Mouse (Mus musculus) Muller cell, postnatal 12 days (primary cell): Measurements from ENCODE around the gene Doc2b.
A peak's percentile ranks its signal among the peaks of the same experiment; 100 is the strongest.

Source experiments
- DNase-seq: peaks from one replicate; pipeline ENCODE4 v3.0.0-alpha.2; 2015; ENCODE audit errors: inconsistent ontology term

Doc2b gene

GRCm38 (mm10) chr11:75793351-75793750 lies 2.5 kb downstream of the Doc2b start:
- no peak for DNase-seq

GRCm38 (mm10) chr11:75792535-75792934 lies 3.3 kb downstream of the Doc2b start:
- no peak for DNase-seq

- no peak for DNase-seq
These were observed 10.0 kb downstream of the Doc2b start for GRCm38 (mm10) chr11:75785897-75786296.

GRCm38 (mm10) chr11:75783799-75784198 lies 12.1 kb downstream of the Doc2b start:
- no peak for DNase-seq

- peak; percentile 74 for DNase-seq
These were observed 13.9 kb downstream of the Doc2b start for GRCm38 (mm10) chr11:75781919-75782318.

- DNase-seq, result no peak
These were observed 19.9 kb downstream of the Doc2b start for GRCm38 (mm10) chr11:75775919-75776318.

- no peak for DNase-seq
These were observed 23.3 kb downstream of the Doc2b start for GRCm38 (mm10) chr11:75772562-75772961.

GRCm38 (mm10) chr11:75769206-75769605 lies 26.6 kb downstream of the Doc2b start:
- DNase-seq, result peak; percentile 89

- peak; percentile 25 for DNase-seq
These were observed 27.5 kb downstream of the Doc2b start for GRCm38 (mm10) chr11:75768091-75768989.

GRCm38 (mm10) chr11:75767014-75767413 lies 28.8 kb downstream of the Doc2b start:
- no peak for DNase-seq

- no peak for DNase-seq
These were observed 30.7 kb downstream of the Doc2b start for GRCm38 (mm10) chr11:75765161-75765560.

GRCm38 (mm10) chr11:75764521-75765023 lies 31.3 kb downstream of the Doc2b start:
- no peak for DNase-seq

GRCm38 (mm10) chr11:75762708-75763107 lies 33.1 kb downstream of the Doc2b start:
- DNase-seq, result no peak

- DNase-seq, result no peak
These were observed 35.1 kb downstream of the Doc2b start for GRCm38 (mm10) chr11:75760785-75761184.

- no peak for DNase-seq
These were observed 37.3 kb downstream of the Doc2b start for GRCm38 (mm10) chr11:75758553-75758952.

GRCm38 (mm10) chr11:75756687-75757086 lies 39.2 kb downstream of the Doc2b start:
- no peak for DNase-seq

- no peak for DNase-seq
These were observed 44.8 kb downstream of the Doc2b start for GRCm38 (mm10) chr11:75751082-75751481.

- DNase-seq, result no peak
These were observed 45.3 kb downstream of the Doc2b start for GRCm38 (mm10) chr11:75750537-75750936.

- DNase-seq, result no peak
These were observed 51.1 kb downstream of the Doc2b start for GRCm38 (mm10) chr11:75744761-75745160.

GRCm38 (mm10) chr11:75741615-75742014 lies 54.2 kb downstream of the Doc2b start:
- DNase-seq, result no peak

GRCm38 (mm10) chr11:75740204-75740603 lies 55.6 kb downstream of the Doc2b start:
- DNase-seq, result no peak

- no peak for DNase-seq
These were observed 57.4 kb downstream of the Doc2b start for GRCm38 (mm10) chr11:75738477-75738821.

- DNase-seq, result no peak
These were observed 57.9 kb downstream of the Doc2b start for GRCm38 (mm10) chr11:75737806-75738476.
